Mouse (Mus musculus) cerebellum, postnatal 36 days (tissue): ENCODE data around the gene H2-Ob.
A peak's percentile ranks its signal among the peaks of the same experiment; 100 is the strongest.

Source experiments
- DNase-seq, 2 experiments: peaks; one replicate each; pipeline ENCODE4 v3.0.0; 2021 to 2022; ENCODE audit warnings: mixed read lengths in 2 of 2

H2-Ob gene

GRCm38 (mm10) chr17:34238706-34239105, at the start of gene H2-Ob:
TSS of gene H2-Ob (plus strand) at chr17:34238903.
- no peak for DNase-seq

- DNase-seq: no peak
Measured at GRCm38 (mm10) chr17:34188986-34189385, 49.7 kb upstream of the H2-Ob start.

- DNase-seq: no peak
Measured at GRCm38 (mm10) chr17:34192852-34193251, 45.9 kb upstream of the H2-Ob start.

- DNase-seq: no peak
Measured at GRCm38 (mm10) chr17:34193468-34193867, 45.2 kb upstream of the H2-Ob start.

- no peak for DNase-seq
Measured at GRCm38 (mm10) chr17:34194723-34195122, 44.0 kb upstream of the H2-Ob start.

GRCm38 (mm10) chr17:34196491-34196890, 42.2 kb upstream of the H2-Ob start:
- DNase-seq: no peak

GRCm38 (mm10) chr17:34196941-34197894, 41.5 kb upstream of the H2-Ob start, which contains the start of gene Psmb8:
TSS of gene Psmb8 (plus strand) at chr17:34197721.
- DNase-seq: peak; percentile 78 to 79

- DNase-seq: no peak
Measured at GRCm38 (mm10) chr17:34197904-34198520, 40.7 kb upstream of the H2-Ob start.

- DNase-seq: no peak
Measured at GRCm38 (mm10) chr17:34198521-34198912, 40.2 kb upstream of the H2-Ob start.

GRCm38 (mm10) chr17:34199050-34199619, 39.6 kb upstream of the H2-Ob start:
- no peak for DNase-seq

- DNase-seq: no peak
Measured at GRCm38 (mm10) chr17:34200047-34200446, 38.7 kb upstream of the H2-Ob start.

GRCm38 (mm10) chr17:34200772-34201505, 37.8 kb upstream of the H2-Ob start:
- no peak for DNase-seq

GRCm38 (mm10) chr17:34201506-34202055, 37.1 kb upstream of the H2-Ob start:
- no peak for DNase-seq

GRCm38 (mm10) chr17:34202760-34203442, 35.8 kb upstream of the H2-Ob start:
- no peak for DNase-seq

- no peak for DNase-seq
Measured at GRCm38 (mm10) chr17:34203444-34203843, 35.3 kb upstream of the H2-Ob start, which contains the start of gene Tap2. TSS of gene Tap2 (plus strand) at chr17:34203527.

- peak; percentile 81 to 84 for DNase-seq
Measured at GRCm38 (mm10) chr17:34204303-34205010, 34.2 kb upstream of the H2-Ob start.

- DNase-seq: no peak
Measured at GRCm38 (mm10) chr17:34205021-34205745, 33.5 kb upstream of the H2-Ob start.

GRCm38 (mm10) chr17:34205746-34206176, 32.9 kb upstream of the H2-Ob start:
- DNase-seq: no peak

- no peak for DNase-seq
Measured at GRCm38 (mm10) chr17:34206731-34207130, 32.0 kb upstream of the H2-Ob start.

GRCm38 (mm10) chr17:34207456-34207855, 31.2 kb upstream of the H2-Ob start:
- DNase-seq: no peak
